Mouse (Mus musculus) heart, embryonic 14.5 days (tissue): ENCODE data around the gene Vdr. TPM values are rescaled to one million over a fixed set of nuclear protein-coding genes. Genes with fewer than 3 reads are reported as not detected.
A peak's percentile ranks its signal among the peaks of the same experiment; 100 is the strongest.

Experiments
- ATAC-seq: fragments of 200-750 bp; cut with Nextera tagmentation; 2 replicates; pipeline ENCODE4 v1.8.0; 2017; ENCODE audit warnings: low read depth, moderate TSS enrichment; ENCODE audit not compliant: insufficient number of reproducible peaks, insufficient read depth, low FRiP score
- H3K27ac ChIP-seq, 2 experiments: fragments of 200-500 bp in 1 of 2; fragments of 300-500 bp in 1 of 2; sonication (generic) in 1 of 2; replicated peaks in 1 of 2; 2 replicates each; pipeline ENCODE4 v1.5.1; 2012 to 2014; ENCODE audit warnings: low read depth in 2 of 2, low read length in 2 of 2, control low read depth in 1 of 2, mild to moderate bottlenecking in 1 of 2, mixed read lengths in 1 of 2; ENCODE audit not compliant: control insufficient read depth in 1 of 2, insufficient read depth in 1 of 2
- H3K27me3 ChIP-seq: fragments of 300-500 bp; sonication (generic); 2 replicates; pipeline ENCODE4 v1.6.1; 2014; ENCODE audit warnings: mild to moderate bottlenecking, low read length, control low read depth; ENCODE audit not compliant: control insufficient read depth, insufficient read depth
- H3K36me3 ChIP-seq: fragments of 300-500 bp; sonication (generic); 2 replicates; pipeline ENCODE4 v1.6.1; 2014; ENCODE audit warnings: mild to moderate bottlenecking, control low read depth, low read length, mixed read lengths; ENCODE audit not compliant: control insufficient read depth, insufficient read depth
- H3K4me1 ChIP-seq, 2 experiments: fragments of 200-500 bp in 1 of 2; fragments of 300-500 bp in 1 of 2; sonication (generic) in 1 of 2; 2 replicates each; pipeline ENCODE4 v1.6.1; 2012 to 2014; ENCODE audit warnings: low read length in 2 of 2, control low read depth in 1 of 2, mixed read lengths in 1 of 2; ENCODE audit not compliant: control insufficient read depth in 2 of 2, insufficient read depth in 2 of 2
- H3K4me2 ChIP-seq: fragments of 300-500 bp; sonication (generic); 2 replicates; pipeline ENCODE4 v1.6.1; 2014; ENCODE audit warnings: mild to moderate bottlenecking, low read length
- H3K4me3 ChIP-seq, 2 experiments: fragments of 200-500 bp in 1 of 2; fragments of 300-500 bp in 1 of 2; sonication (generic) in 1 of 2; 2 replicates each; pipeline ENCODE4 v1.5.1; 2012 to 2014; ENCODE audit warnings: low read length in 2 of 2, mild to moderate bottlenecking in 2 of 2, control low read depth in 1 of 2, low read depth in 1 of 2, moderate library complexity in 1 of 2; ENCODE audit not compliant: control insufficient read depth in 1 of 2, insufficient read depth in 1 of 2
- H3K9ac ChIP-seq: fragments of 300-500 bp; sonication (generic); 2 replicates; pipeline ENCODE4 v1.6.1; 2014; ENCODE audit warnings: mild to moderate bottlenecking, low read length
- H3K9me3 ChIP-seq: fragments of 300-500 bp; sonication (generic); 2 replicates; pipeline ENCODE4 v1.6.1; 2016; ENCODE audit warnings: low read length, control low read depth; ENCODE audit not compliant: control insufficient read depth
- WGBS: fragments of 180-500 bp; shearing (Covaris S2); extraction: QIAGEN DNeasy Blood & Tissue Kit; methylation state at CpG from one replicate; pipeline ENCODE4 v1.1.7; 2014; 5-methylcytosine and 5-hydroxymethylcytosine counted together
- polyA plus RNA-seq: library from polyadenylated mRNA; unstranded; fragments of >200 nt; fragmentation: Nextera tagmentation; extraction: Ambion mirVana; gene quantifications from 2 replicates; pipeline ENCODE4 v1.2.1, GENCODE M21; 2014

Gene Vdr
- polyA plus RNA-seq, 1 experiment from 2014 or later: 0.81 TPM

GRCm38 (mm10) chr15:97881423-97881822 lies 29.0 kb downstream of the Vdr start:
- WGBS: 79% methylated on average over 8 of the region's 8 CpGs
- Histone ChIP-seq H3K9me3 (no peaks in the 10 kb centered on the region), H3K36me3 (no peaks in the 10 kb centered on the region), H3K9ac (no peak overlapping the region), H3K4me1 (peaks cover 9 to 12% of the 10 kb centered on the region in 2 experiments), H3K4me2 (no peak overlapping the region), H3K27me3 (no peaks in the 10 kb centered on the region), H3K27ac (no peak overlapping the region), H3K4me3 (no peak overlapping the region)
- ATAC-seq: no peak

GRCm38 (mm10) chr15:97880441-97880840 lies 30.0 kb downstream of the Vdr start:
- Histone ChIP-seq H3K4me3 (no peak overlapping the region), H3K9me3 (no peaks in the 10 kb centered on the region), H3K27ac (no peak overlapping the region), H3K36me3 (no peaks in the 10 kb centered on the region), H3K27me3 (no peaks in the 10 kb centered on the region; the same call in 1 of the 2 replicates), H3K4me1 (peaks cover 9 to 12% of the 10 kb centered on the region in 2 experiments), H3K4me2 (no peak overlapping the region), H3K9ac (no peak overlapping the region)
- 75% methylated on average over 9 of the region's 9 CpGs for WGBS
- no peak for ATAC-seq

DNA sequence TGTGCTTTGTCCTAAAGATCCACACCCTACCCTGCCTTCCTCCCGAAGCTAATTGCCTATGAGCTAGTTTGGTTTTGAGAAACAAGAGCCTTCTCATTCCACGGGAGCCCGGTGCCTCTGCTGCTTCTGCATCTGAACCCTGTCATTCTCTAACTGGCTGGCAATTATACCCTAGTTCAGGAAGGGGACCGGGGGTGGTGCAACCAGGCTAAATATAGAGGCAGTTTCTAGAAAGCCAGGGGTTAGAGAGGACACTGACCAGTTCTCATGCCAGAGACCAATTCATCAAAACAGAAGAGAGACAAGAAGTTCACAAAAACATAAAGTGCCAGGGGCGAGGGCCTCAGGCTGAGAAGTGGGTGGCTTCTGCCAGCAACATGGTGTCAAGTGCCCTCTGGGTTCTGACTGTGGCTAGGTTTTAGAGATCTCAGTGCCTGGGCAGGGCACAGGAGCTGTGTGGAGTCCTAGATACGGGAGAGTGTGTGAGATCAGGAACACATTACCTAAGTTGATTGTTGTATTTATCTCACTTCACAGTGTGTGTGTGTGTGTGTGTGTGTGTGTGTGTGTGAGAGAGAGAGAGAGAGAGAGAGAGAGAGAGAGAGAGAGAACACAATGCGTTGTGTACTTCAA lies 31.6 kb downstream of the Vdr start:
- 29% methylated on average over 7 of the region's 7 CpGs for WGBS
- ATAC-seq: no peak
- Histone ChIP-seq H3K36me3 (no peaks in the 10 kb centered on the region), H3K4me3 (no peak overlapping the region), H3K4me1 (peaks cover 9 to 12% of the 10 kb centered on the region in 2 experiments), H3K27ac (peak overlapping the region; percentile 34 to 53; a peak in 2 of 4 replicates), H3K27me3 (no peaks in the 10 kb centered on the region; the same call in 1 of the 2 replicates), H3K9ac (0 out of 2 replicates have a peak overlapping the region, but pooled peaks have one; percentile 16), H3K9me3 (no peaks in the 10 kb centered on the region), H3K4me2 (no peak overlapping the region)

- no peak for ATAC-seq
- Histone ChIP-seq H3K27ac (no peak overlapping the region), H3K9me3 (no peaks in the 10 kb centered on the region), H3K36me3 (no peaks in the 10 kb centered on the region), H3K4me2 (no peak overlapping the region), H3K4me1 (peaks cover 9 to 12% of the 10 kb centered on the region in 2 experiments), H3K9ac (no peak overlapping the region), H3K27me3 (no peaks in the 10 kb centered on the region; the same call in 1 of the 2 replicates), H3K4me3 (no peak overlapping the region)
- 85% methylated on average over 8 of the region's 8 CpGs for whole genome bisulfite sequencing
Measured at GRCm38 (mm10) chr15:97875784-97876183, 34.6 kb downstream of the Vdr start.

GRCm38 (mm10) chr15:97873717-97874116 lies 36.7 kb downstream of the Vdr start:
- Histone ChIP-seq H3K36me3 (no peaks in the 10 kb centered on the region), H3K9me3 (no peaks in the 10 kb centered on the region), H3K9ac (no peak overlapping the region), H3K27me3 (peaks cover 7% of the 10 kb centered on the region), H3K4me2 (no peak overlapping the region), H3K4me3 (no peak overlapping the region), H3K4me1 (peaks cover 5 to 7% of the 10 kb centered on the region in 2 experiments), H3K27ac (no peak overlapping the region)
- ATAC-seq: no peak
- 79% methylated on average over 9 of the region's 9 CpGs for WGBS

DNA sequence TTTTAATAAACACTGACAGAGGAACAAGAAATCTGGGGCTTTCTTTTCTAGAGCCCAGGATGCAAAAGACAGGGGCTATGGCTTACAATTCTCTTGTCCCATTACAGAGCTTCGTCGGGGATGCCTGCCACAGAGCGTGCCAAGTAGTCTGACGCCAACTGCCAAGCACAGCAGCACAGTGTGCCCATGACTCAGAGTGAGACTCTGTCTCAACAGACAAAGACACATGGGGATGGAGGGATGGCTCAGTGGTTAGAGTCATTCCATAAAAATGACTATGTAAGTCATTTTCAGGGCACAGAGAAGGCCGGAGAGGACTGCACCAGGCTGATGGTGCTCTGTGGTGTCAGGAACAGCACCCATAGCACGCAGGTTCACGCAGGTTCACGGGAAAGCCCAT lies 38.3 kb downstream of the Vdr start:
- Histone ChIP-seq H3K9ac (no peak overlapping the region), H3K36me3 (no peaks in the 10 kb centered on the region), H3K4me1 (no peaks in the 10 kb centered on the region), H3K4me2 (no peak overlapping the region), H3K27ac (no peak overlapping the region), H3K4me3 (no peak overlapping the region), H3K27me3 (peaks cover 10% of the 10 kb centered on the region), H3K9me3 (no peaks in the 10 kb centered on the region)
- no peak for ATAC-seq
- WGBS: 92% methylated on average over 8 of the region's 8 CpGs

- no peaks in the 10 kb centered on the region for H3K4me1 ChIP-seq
- H3K27ac ChIP-seq: no peak overlapping the region
- no peaks in the 10 kb centered on the region for H3K36me3 ChIP-seq
- peaks cover 10% of the 10 kb centered on the region for H3K27me3 ChIP-seq
- 71% methylated on average over 19 of the region's 19 CpGs for WGBS
- peaks cover under 1% of the 10 kb centered on the region; the same call in 1 of the 2 replicates for H3K9me3 ChIP-seq
- no peak overlapping the region for H3K9ac ChIP-seq
- H3K4me2 ChIP-seq: no peak overlapping the region
- H3K4me3 ChIP-seq: no peak overlapping the region
- ATAC-seq: no peak
Measured at GRCm38 (mm10) chr15:97871055-97872030, 39.1 kb downstream of the Vdr start.
